Mouse (Mus musculus) hindbrain, embryonic 13.5 days (tissue): ENCODE data around the gene Hmgb1. TPM values are rescaled to one million over a fixed set of nuclear protein-coding genes. Genes with fewer than 3 reads are reported as not detected.
A peak's percentile ranks its signal among the peaks of the same experiment; 100 is the strongest.

Source experiments
- ATAC-seq: fragments of 200-750 bp; cut with Nextera tagmentation; 2 replicates; pipeline ENCODE4 v1.8.0; 2017; ENCODE audit warnings: moderate TSS enrichment; ENCODE audit not compliant: low FRiP score
- H3K27ac ChIP-seq: fragments of 300-500 bp; sonication (generic); 2 replicates; pipeline ENCODE4 v1.5.1; 2015; ENCODE audit warnings: inconsistent platforms, mild to moderate bottlenecking, moderate library complexity
- H3K27me3 ChIP-seq: fragments of 300-500 bp; sonication (generic); 2 replicates; pipeline ENCODE4 v1.6.1; 2015; ENCODE audit warnings: mild to moderate bottlenecking, inconsistent platforms
- H3K36me3 ChIP-seq: fragments of 300-500 bp; sonication (generic); 2 replicates; pipeline ENCODE4 v1.6.1; 2015; ENCODE audit warnings: mild to moderate bottlenecking, inconsistent platforms
- H3K4me1 ChIP-seq: fragments of 300-500 bp; sonication (generic); replicated peaks from 2 replicates; pipeline ENCODE4 v1.6.1; 2015; ENCODE audit warnings: inconsistent platforms
- H3K4me2 ChIP-seq: fragments of 300-500 bp; sonication (generic); 2 replicates; pipeline ENCODE4 v1.6.1; 2015; ENCODE audit warnings: inconsistent platforms, mild to moderate bottlenecking, moderate library complexity
- H3K4me3 ChIP-seq: fragments of 300-500 bp; sonication (generic); 2 replicates; pipeline ENCODE4 v1.5.1; 2015; ENCODE audit warnings: mild to moderate bottlenecking, inconsistent platforms
- H3K9ac ChIP-seq: fragments of 300-500 bp; sonication (generic); 2 replicates; pipeline ENCODE4 v1.6.1; 2015; ENCODE audit warnings: mild to moderate bottlenecking, inconsistent platforms
- H3K9me3 ChIP-seq: fragments of 300-500 bp; sonication (generic); 2 replicates; pipeline ENCODE4 v1.6.1; 2016; ENCODE audit warnings: inconsistent platforms
- WGBS: fragments of 180-500 bp; shearing (Covaris S2); methylation state at CpG from one replicate; pipeline ENCODE4 v1.1.7; 2015; 5-methylcytosine and 5-hydroxymethylcytosine counted together
- polyA plus RNA-seq: library from polyadenylated mRNA; unstranded; fragments of >200 nt; fragmentation: Nextera tagmentation; extraction: Ambion mirVana; gene quantifications from 2 replicates; pipeline ENCODE4 v1.2.1, GENCODE M21; 2015

Hmgb1 gene
- polyA plus RNA-seq, 1 experiment from 2014 or later, result 984 TPM

GRCm38 (mm10) chr5:149067501-149067961, 116.8 kb downstream of the Hmgb1 start:
- Histone ChIP-seq H3K9me3 (no peaks in the 10 kb centered on the region), H3K9ac (no peak overlapping the region), H3K27me3 (no peaks in the 10 kb centered on the region), H3K4me3 (no peak overlapping the region), H3K4me1 (no peaks in the 10 kb centered on the region), H3K27ac (no peak overlapping the region), H3K4me2 (no peak overlapping the region), H3K36me3 (no peaks in the 10 kb centered on the region)
- WGBS, result 68% methylated on average over 8 of the region's 8 CpGs
- no peak for ATAC-seq

DNA sequence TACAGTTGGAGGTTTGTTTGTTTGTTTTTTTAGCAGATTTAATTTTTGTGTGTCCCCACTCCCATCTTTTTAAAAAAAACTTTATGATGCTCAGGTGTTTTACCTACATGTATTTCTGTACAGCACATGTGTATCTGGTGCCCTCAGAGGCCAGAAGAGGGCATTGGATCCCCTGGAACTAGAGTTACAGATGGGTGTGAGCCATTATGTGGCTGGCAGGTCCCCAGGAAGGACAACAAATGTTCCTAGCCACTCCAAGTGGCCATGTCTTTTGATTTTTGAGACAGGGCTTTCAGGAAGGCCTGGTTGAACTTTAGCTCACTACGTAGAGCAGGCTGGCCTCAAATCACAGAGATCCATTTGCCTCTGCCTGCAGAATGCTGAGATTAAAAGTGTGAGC, 121.5 kb downstream of the Hmgb1 start:
- H3K4me1 ChIP-seq, result no peaks in the 10 kb centered on the region
- ATAC-seq, result no peak
- no peaks in the 10 kb centered on the region for H3K36me3 ChIP-seq
- H3K4me2 ChIP-seq, result no peak overlapping the region
- no peaks in the 10 kb centered on the region for H3K9me3 ChIP-seq
- no peak overlapping the region for H3K4me3 ChIP-seq
- H3K9ac ChIP-seq, result no peak overlapping the region
- H3K27ac ChIP-seq, result no peak overlapping the region
- WGBS, result 92% methylated on average over 1 of the region's 1 CpGs
- H3K27me3 ChIP-seq, result no peaks in the 10 kb centered on the region

GRCm38 (mm10) chr5:149053352-149054168, 130.7 kb downstream of the Hmgb1 start:
- Histone ChIP-seq H3K4me3 (peak overlapping the region; percentile 74), H3K27ac (peak overlapping the region; percentile 100), H3K4me2 (peak overlapping the region; percentile 95), H3K9me3 (no peaks in the 10 kb centered on the region), H3K36me3 (peaks cover 8% of the 10 kb centered on the region; the same call in 1 of the 2 replicates), H3K27me3 (no peaks in the 10 kb centered on the region), H3K9ac (peak overlapping the region; percentile 73), H3K4me1 (peaks cover 23% of the 10 kb centered on the region)
- ATAC-seq, result peak; percentile 54; the same call in 1 of the 2 replicates
- WGBS, result 4% methylated on average over 29 of the region's 34 CpGs

DNA sequence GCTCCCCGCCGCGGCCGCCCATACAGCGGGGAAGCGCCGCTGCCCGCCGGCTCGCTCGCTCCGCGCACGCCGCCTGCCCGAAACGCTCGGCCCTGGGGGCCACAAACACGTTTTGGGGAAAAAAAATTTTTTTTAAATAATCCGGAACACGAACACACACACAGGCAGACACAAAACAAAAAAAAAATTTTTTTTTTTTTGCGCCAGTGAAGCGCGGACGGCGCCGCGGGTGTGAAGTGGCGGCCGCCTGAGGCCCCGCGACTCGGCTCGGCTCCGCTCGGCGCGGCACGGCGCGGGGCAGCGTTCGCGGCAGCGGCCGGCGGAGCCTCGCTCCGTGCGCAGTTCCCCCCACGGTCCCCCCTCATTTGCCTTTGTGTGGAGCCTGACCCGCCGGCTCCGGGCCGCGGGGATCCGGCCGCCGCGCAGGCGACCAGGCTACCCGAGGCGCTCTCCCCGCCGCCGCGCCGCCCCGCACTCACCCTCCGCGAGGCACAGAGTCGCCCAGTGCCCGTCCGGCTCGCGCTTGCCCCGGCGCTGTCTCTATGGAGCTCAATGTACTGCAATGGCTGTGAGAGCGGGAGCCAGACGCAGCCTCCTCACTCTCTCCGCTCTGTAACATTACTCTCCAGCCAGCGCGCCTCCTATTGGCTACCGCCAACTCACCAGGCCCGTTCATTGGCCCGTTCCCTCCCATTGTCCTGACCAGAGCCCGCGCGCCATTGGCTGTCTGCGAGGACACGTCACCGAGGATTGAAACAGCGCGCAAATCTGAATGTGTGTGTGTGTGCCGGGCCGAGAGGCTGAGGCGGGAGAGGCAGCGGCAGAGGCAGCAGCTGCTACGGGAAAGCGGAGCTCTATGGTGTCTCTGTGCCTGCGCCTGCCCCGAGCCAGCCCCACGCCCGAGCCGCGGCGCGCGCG, 131.6 kb downstream of the Hmgb1 start:
- under 1% methylated on average over 105 of the region's 110 CpGs for WGBS
- ATAC-seq, result peak; percentile 97
- peaks cover 8% of the 10 kb centered on the region; the same call in 1 of the 2 replicates for H3K36me3 ChIP-seq
- peak overlapping the region; percentile 97 for H3K9ac ChIP-seq
- peak overlapping the region; percentile 74 for H3K4me3 ChIP-seq
- H3K9me3 ChIP-seq, result no peaks in the 10 kb centered on the region
- no peaks in the 10 kb centered on the region for H3K27me3 ChIP-seq
- H3K27ac ChIP-seq, result peak overlapping the region; percentile 100
- H3K4me2 ChIP-seq, result peak overlapping the region; percentile 95
- peaks cover 23% of the 10 kb centered on the region for H3K4me1 ChIP-seq

DNA sequence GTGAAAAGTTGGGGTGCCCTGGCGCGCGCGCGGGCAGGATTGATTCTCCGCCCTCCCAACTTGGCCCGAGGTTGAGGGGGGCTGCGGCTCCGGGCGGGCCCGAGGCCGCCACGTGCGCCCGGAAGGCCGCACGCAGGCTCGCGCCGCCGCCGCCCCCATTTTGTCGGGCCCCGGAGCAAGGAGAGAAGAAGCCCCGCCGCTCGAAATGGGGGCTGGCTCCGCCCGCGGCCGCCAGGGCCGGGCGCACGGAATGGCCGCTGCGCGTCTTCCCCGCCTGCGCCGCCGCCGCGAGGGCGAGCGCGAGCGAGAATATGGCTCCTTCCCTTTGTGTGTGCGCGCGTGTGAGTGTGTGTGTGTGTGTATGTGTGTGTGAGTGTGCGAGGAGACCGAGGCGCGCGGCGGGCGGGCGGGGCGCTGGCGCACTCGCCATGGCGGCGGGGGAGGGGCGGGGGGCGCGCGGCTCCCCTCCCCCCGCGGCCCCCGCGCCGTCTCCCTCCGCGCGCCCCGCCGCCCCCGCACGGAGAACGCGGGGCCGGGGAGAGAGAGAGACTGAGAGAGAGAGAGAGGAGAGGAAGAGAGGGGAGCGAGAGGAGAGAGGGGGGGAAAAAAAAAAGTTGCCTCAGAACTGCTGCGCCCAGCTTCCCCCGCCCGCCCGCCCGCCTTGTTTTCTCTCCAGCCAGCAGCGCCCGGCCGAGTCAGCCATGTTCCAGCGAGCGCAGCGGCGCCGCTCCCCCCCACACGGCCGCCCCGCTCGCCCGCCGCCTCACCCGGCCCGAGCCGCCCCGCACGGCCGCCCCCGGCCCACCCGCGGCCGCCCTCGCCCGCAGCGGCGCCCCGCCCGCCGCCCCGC, 132.5 kb downstream of the Hmgb1 start:
- WGBS, result under 1% methylated on average over 74 of the region's 120 CpGs

DNA sequence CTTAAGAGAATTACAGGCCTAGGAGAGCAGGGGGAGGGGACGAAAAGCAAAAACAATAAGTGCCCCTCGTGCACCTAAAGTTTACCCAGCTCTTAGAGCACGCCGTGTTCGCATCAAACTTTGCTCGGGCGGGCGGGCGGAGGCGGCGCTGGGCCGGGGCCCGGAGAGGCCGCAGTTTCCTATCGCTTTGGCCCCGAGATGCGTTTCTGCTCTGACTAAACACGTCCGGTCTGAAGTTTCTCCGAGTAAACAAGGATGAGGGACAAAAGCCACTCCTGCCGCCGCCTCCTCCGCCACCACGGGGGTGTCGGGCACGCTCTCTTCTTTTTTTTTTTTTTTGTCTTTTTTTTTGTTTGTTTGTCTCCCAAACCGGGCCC, 133.1 kb downstream of the Hmgb1 start:
- H3K4me3 ChIP-seq, result peak overlapping the region; percentile 74
- H3K4me2 ChIP-seq, result peak overlapping the region; percentile 78
- no peak for ATAC-seq
- H3K27me3 ChIP-seq, result no peaks in the 10 kb centered on the region
- peaks cover 23% of the 10 kb centered on the region for H3K4me1 ChIP-seq
- H3K36me3 ChIP-seq, result peaks cover 16% of the 10 kb centered on the region
- H3K27ac ChIP-seq, result peak overlapping the region; percentile 100
- WGBS, result under 1% methylated on average over 27 of the region's 27 CpGs
- peak overlapping the region; percentile 97 for H3K9ac ChIP-seq
- H3K9me3 ChIP-seq, result no peaks in the 10 kb centered on the region

More for the DNA sequence above, 132.5 kb downstream of the Hmgb1 start:
- peak overlapping the region; percentile 78 for H3K4me2 ChIP-seq
- no peaks in the 10 kb centered on the region for H3K9me3 ChIP-seq
- ATAC-seq, result peak; percentile 54
- H3K4me3 ChIP-seq, result peak overlapping the region; percentile 74
- H3K36me3 ChIP-seq, result peaks cover 10% of the 10 kb centered on the region
- H3K4me1 ChIP-seq, result peaks cover 23% of the 10 kb centered on the region
- no peaks in the 10 kb centered on the region for H3K27me3 ChIP-seq
- peak overlapping the region; percentile 100 for H3K27ac ChIP-seq
- peak overlapping the region; percentile 97 for H3K9ac ChIP-seq

GRCm38 (mm10) chr5:149050588-149051160, 133.6 kb downstream of the Hmgb1 start:
- Histone ChIP-seq H3K4me1 (peaks cover 23% of the 10 kb centered on the region), H3K27ac (peak overlapping the region; percentile 100), H3K9ac (peak overlapping the region; percentile 97), H3K4me2 (peak overlapping the region; percentile 78), H3K27me3 (no peaks in the 10 kb centered on the region), H3K9me3 (no peaks in the 10 kb centered on the region), H3K4me3 (peak overlapping the region; percentile 74), H3K36me3 (peaks cover 21% of the 10 kb centered on the region)
- WGBS, result 24% methylated on average over 10 of the region's 10 CpGs
- ATAC-seq, result no peak

DNA sequence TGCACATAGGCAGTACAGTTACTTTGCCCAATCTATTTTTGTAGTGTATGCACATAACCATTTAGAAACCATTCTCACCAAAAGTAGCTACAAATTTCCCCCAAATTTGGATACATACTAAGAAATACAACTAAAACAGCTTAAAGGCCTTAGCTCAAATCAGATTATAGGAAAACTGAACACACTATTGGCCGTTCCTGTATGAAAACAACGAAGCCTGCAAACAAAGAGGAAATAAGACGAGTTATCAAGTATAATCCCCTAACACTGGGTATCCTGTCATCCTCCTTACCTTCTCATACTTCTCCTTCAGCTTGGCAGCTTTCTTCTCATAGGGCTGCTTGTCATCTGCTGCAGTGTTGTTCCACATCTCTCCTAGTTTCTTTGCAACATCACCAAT, 134.9 kb downstream of the Hmgb1 start:
- H3K9me3 ChIP-seq, result no peaks in the 10 kb centered on the region
- H3K4me1 ChIP-seq, result peaks cover 23% of the 10 kb centered on the region
- WGBS, result 83% methylated on average over 3 of the region's 3 CpGs
- H3K9ac ChIP-seq, result no peak overlapping the region
- H3K36me3 ChIP-seq, result peaks cover 29% of the 10 kb centered on the region
- ATAC-seq, result no peak
- H3K4me3 ChIP-seq, result 0 out of 2 replicates have a peak overlapping the region, but pooled peaks have one; percentile 74
- peak overlapping the region; percentile 78; the same call in 1 of the 2 replicates for H3K4me2 ChIP-seq
- no peak overlapping the region for H3K27ac ChIP-seq
- no peaks in the 10 kb centered on the region for H3K27me3 ChIP-seq

DNA sequence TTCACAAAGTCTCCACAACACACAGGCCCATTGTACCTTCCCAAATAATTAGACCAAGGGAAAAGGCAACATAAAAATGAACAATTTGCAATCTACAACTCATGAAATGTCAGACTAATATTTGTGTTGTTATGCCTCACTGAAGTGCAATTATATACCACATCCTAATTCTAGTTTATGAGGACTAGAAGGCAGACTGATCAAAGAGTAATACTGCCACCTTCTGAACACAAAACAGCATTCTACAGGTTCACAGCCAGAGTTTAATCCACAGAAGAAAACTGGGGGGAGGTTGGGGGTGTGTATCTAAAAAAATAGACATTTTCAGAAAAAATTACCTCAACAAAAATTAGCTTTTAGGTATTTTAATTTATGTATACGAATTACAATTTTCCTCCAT, 135.3 kb downstream of the Hmgb1 start:
- no peak overlapping the region for H3K9ac ChIP-seq
- H3K9me3 ChIP-seq, result no peaks in the 10 kb centered on the region
- H3K36me3 ChIP-seq, result peaks cover 29% of the 10 kb centered on the region
- H3K4me3 ChIP-seq, result no peak overlapping the region
- WGBS, result 93% methylated on average over 1 of the region's 1 CpGs
- peaks cover 23% of the 10 kb centered on the region for H3K4me1 ChIP-seq
- no peak overlapping the region for H3K4me2 ChIP-seq
- no peak overlapping the region for H3K27ac ChIP-seq
- ATAC-seq, result no peak
- no peaks in the 10 kb centered on the region for H3K27me3 ChIP-seq

DNA sequence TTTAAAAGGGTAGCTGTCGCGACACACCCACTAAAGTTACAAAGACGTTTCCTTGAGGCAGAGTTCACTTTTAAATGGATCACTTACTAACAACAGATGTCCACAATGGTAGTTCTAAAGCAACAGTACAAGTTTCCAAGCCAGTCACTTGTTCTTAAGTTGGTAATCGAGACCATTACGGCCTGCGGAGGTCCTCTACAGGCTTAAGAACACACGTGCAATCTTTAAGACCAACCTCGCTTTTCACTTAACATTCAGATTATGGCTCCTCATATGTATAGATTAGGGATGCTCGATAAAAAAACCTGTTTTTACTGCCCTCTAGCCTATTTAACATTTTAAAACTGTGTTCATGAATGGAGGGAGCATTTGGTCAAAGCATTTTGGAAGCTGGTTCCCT, 137.6 kb downstream of the Hmgb1 start:
- Histone ChIP-seq H3K4me3 (no peak overlapping the region), H3K36me3 (peaks cover 29% of the 10 kb centered on the region), H3K27me3 (no peaks in the 10 kb centered on the region), H3K4me1 (peaks cover 15% of the 10 kb centered on the region), H3K9ac (no peak overlapping the region), H3K9me3 (no peaks in the 10 kb centered on the region), H3K4me2 (no peak overlapping the region), H3K27ac (no peak overlapping the region)
- WGBS, result 81% methylated on average over 9 of the region's 9 CpGs
- ATAC-seq, result no peak

DNA sequence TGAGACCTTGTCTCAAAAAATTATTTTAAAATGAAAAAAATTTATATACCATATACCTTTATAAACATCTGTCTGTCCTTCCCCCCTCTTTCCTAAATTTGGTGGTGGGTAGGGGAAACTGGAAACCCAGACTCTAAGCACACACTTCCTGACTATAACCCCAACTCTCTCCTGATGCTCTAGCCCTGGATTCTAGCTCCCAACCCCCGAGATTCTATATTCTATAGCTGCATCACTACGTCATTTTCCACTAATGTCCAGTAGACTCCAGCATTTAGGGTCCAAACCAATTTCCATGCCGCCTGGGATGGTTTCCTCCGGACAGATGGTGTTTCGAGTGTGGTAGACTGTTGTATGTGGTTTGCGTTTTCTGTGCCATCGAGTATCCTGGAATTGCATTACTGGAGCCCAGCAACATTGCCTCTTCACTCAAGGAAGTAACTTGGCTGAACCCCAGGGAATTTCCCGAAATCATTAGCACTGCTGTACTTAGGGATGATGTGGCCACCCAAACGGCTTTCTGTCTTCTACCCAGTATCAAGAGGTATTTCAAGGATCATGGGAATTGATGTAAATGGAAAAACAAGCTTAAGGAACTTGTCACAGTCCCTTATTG, 138.7 kb downstream of the Hmgb1 start:
- ATAC-seq, result no peak
- Histone ChIP-seq H3K4me2 (no peak overlapping the region), H3K9ac (no peak overlapping the region), H3K27ac (no peak overlapping the region), H3K9me3 (no peaks in the 10 kb centered on the region), H3K4me1 (peaks cover 12% of the 10 kb centered on the region), H3K36me3 (peaks cover 29% of the 10 kb centered on the region), H3K4me3 (no peak overlapping the region), H3K27me3 (no peaks in the 10 kb centered on the region)
- 89% methylated on average over 9 of the region's 9 CpGs for WGBS
